Mouse (Mus musculus) CD4-positive naive resting alpha-beta T cell, adult 76 days (primary cell): ENCODE results near the gene Gm9602. TPM values are rescaled to one million over a fixed set of nuclear protein-coding genes. Genes with fewer than 3 reads are reported as not detected.

ENCODE experiments used
- total RNA-seq: library from RNA; stranded (reverse); gene quantifications from one replicate; pipeline ENCODE4 v1.2.4, GENCODE M21; 2023

Gm9602 gene
- total RNA-seq: not detected

GRCm38 (mm10) chr14:4776037-4776436 lies at the start of gene Gm9602:
Gm9602 (plus strand) TSS chr14:4776337.

Other genes with a start within 250 kb of the Gm9602 start
- gene Gm3047, start 220.9 kb upstream of the Gm9602 start, total RNA-seq: not detected
- gene Gm8159, start 144.0 kb upstream of the Gm9602 start, total RNA-seq: not detected
- gene Gm3239, start 112.1 kb upstream of the Gm9602 start, total RNA-seq: not detected
- not detected for gene Gm7876, start 67.1 kb upstream of the Gm9602 start, total RNA-seq
- gene Gm3252, start 49.6 kb upstream of the Gm9602 start, total RNA-seq: not detected
- not detected for gene Gm3269, start 61.8 kb downstream of the Gm9602 start, total RNA-seq
- gene Gm3264, start 79.2 kb downstream of the Gm9602 start, total RNA-seq: not detected
- gene Gm3278, start 116.1 kb downstream of the Gm9602 start, total RNA-seq: not detected
- not detected for gene Gm8297, start 207.6 kb downstream of the Gm9602 start, total RNA-seq
- gene Gm3298, start 239.6 kb downstream of the Gm9602 start, total RNA-seq: not detected